Mouse (Mus musculus) lung, embryonic 16.5 days (tissue): ENCODE results near the gene Copa. TPM values are rescaled to one million over a fixed set of nuclear protein-coding genes. Genes with fewer than 3 reads are reported as not detected.

Experiments
- ATAC-seq: fragments of 200-750 bp; cut with Nextera tagmentation; 2 replicates; pipeline ENCODE4 v1.8.0; 2017; ENCODE audit warnings: low read depth, mild to moderate bottlenecking, moderate library complexity
- H3K27ac ChIP-seq: fragments of 300-500 bp; sonication (generic); 2 replicates; pipeline ENCODE4 v1.5.1; 2014; ENCODE audit warnings: mild to moderate bottlenecking, control low read depth, low read length
- H3K27me3 ChIP-seq: fragments of 300-500 bp; sonication (generic); 2 replicates; pipeline ENCODE4 v1.6.1; 2014; ENCODE audit warnings: low read depth, low read length, mixed read lengths; ENCODE audit not compliant: control insufficient read depth, insufficient read depth
- H3K36me3 ChIP-seq: fragments of 300-500 bp; sonication (generic); 2 replicates; pipeline ENCODE4 v1.6.1; 2014; ENCODE audit warnings: low read length; ENCODE audit not compliant: control insufficient read depth, insufficient read depth
- H3K4me1 ChIP-seq: fragments of 300-500 bp; sonication (generic); replicated peaks from 2 replicates; pipeline ENCODE4 v1.6.1; 2014; ENCODE audit warnings: low read length, mixed read lengths; ENCODE audit not compliant: control insufficient read depth, insufficient read depth
- H3K4me2 ChIP-seq: fragments of 300-500 bp; sonication (generic); 2 replicates; pipeline ENCODE4 v1.6.1; 2014; ENCODE audit warnings: low read depth, low read length, control low read depth
- H3K4me3 ChIP-seq: fragments of 300-500 bp; sonication (generic); 2 replicates; pipeline ENCODE4 v1.5.1; 2014; ENCODE audit warnings: mild to moderate bottlenecking, low read length, control low read depth
- H3K9ac ChIP-seq: fragments of 300-500 bp; sonication (generic); 2 replicates; pipeline ENCODE4 v1.6.1; 2014; ENCODE audit warnings: low read length, control low read depth
- H3K9me3 ChIP-seq: fragments of 300-500 bp; sonication (generic); 2 replicates; pipeline ENCODE4 v1.6.1; 2016; ENCODE audit warnings: low read length; ENCODE audit not compliant: control insufficient read depth
- WGBS: fragments of 180-500 bp; shearing (Covaris S2); extraction: QIAGEN DNeasy Blood & Tissue Kit; methylation state at CpG from one replicate; pipeline ENCODE4 v1.1.7; 2014; 5-methylcytosine and 5-hydroxymethylcytosine counted together
- polyA plus RNA-seq: library from polyadenylated mRNA; unstranded; fragments of >200 nt; fragmentation: Nextera tagmentation; extraction: Ambion mirVana; gene quantifications from 2 replicates; pipeline ENCODE4 v1.2.1, GENCODE M21; 2015

Gene Copa
- polyA plus RNA-seq, 1 experiment from 2014 or later = 253 TPM

GRCm38 (mm10) chr1:172128563-172128962 lies 46.2 kb downstream of the Copa start:
- Histone ChIP-seq H3K9me3 (no peaks in the 10 kb centered on the region), H3K4me3 (no peak overlapping the region), H3K27ac (no peak overlapping the region), H3K9ac (no peak overlapping the region), H3K36me3 (peaks cover 34% of the 10 kb centered on the region), H3K27me3 (no peaks in the 10 kb centered on the region), H3K4me2 (no peak overlapping the region), H3K4me1 (peaks cover 7% of the 10 kb centered on the region)
- WGBS = 93% methylated on average over 15 of the region's 15 CpGs
- ATAC-seq = no peak

GRCm38 (mm10) chr1:172129108-172129507 lies 46.8 kb downstream of the Copa start:
- Histone ChIP-seq H3K4me3 (no peak overlapping the region), H3K4me1 (peaks cover 7% of the 10 kb centered on the region), H3K27me3 (no peaks in the 10 kb centered on the region), H3K27ac (no peak overlapping the region), H3K36me3 (peaks cover 38% of the 10 kb centered on the region), H3K9ac (no peak overlapping the region), H3K4me2 (no peak overlapping the region), H3K9me3 (no peaks in the 10 kb centered on the region)
- 47% methylated on average over 2 of the region's 2 CpGs for WGBS
- ATAC-seq = no peak

GRCm38 (mm10) chr1:172129780-172130179 lies 47.5 kb downstream of the Copa start:
- Histone ChIP-seq H3K4me1 (peaks cover 7% of the 10 kb centered on the region), H3K9me3 (no peaks in the 10 kb centered on the region), H3K4me3 (no peak overlapping the region), H3K36me3 (peaks cover 40% of the 10 kb centered on the region), H3K9ac (no peak overlapping the region), H3K27ac (no peak overlapping the region), H3K27me3 (no peaks in the 10 kb centered on the region), H3K4me2 (no peak overlapping the region)
- WGBS = 85% methylated on average over 5 of the region's 5 CpGs
- ATAC-seq = no peak

GRCm38 (mm10) chr1:172132319-172132718 lies 50.0 kb downstream of the Copa start:
- peaks cover 7% of the 10 kb centered on the region for H3K4me1 ChIP-seq
- ATAC-seq = no peak
- 81% methylated on average over 7 of the region's 7 CpGs for whole genome bisulfite sequencing
- no peak overlapping the region for H3K4me3 ChIP-seq
- no peak overlapping the region for H3K27ac ChIP-seq
- no peaks in the 10 kb centered on the region for H3K27me3 ChIP-seq
- no peaks in the 10 kb centered on the region for H3K9me3 ChIP-seq
- H3K9ac ChIP-seq = no peak overlapping the region
- peaks cover 43% of the 10 kb centered on the region for H3K36me3 ChIP-seq
- no peak overlapping the region for H3K4me2 ChIP-seq

- Histone ChIP-seq H3K9ac (no peak overlapping the region), H3K27me3 (no peaks in the 10 kb centered on the region), H3K36me3 (peaks cover 43% of the 10 kb centered on the region), H3K9me3 (no peaks in the 10 kb centered on the region), H3K27ac (no peak overlapping the region), H3K4me2 (no peak overlapping the region), H3K4me3 (no peak overlapping the region), H3K4me1 (no peaks in the 10 kb centered on the region)
- WGBS = 74% methylated on average over 7 of the region's 7 CpGs
- no peak for ATAC-seq
Measured at GRCm38 (mm10) chr1:172133535-172133934, 51.2 kb downstream of the Copa start.

GRCm38 (mm10) chr1:172134072-172134471 lies 51.7 kb downstream of the Copa start:
- Histone ChIP-seq H3K4me3 (no peak overlapping the region), H3K27ac (no peak overlapping the region), H3K36me3 (peaks cover 43% of the 10 kb centered on the region)

GRCm38 (mm10) chr1:172140160-172140559 lies 57.8 kb downstream of the Copa start:
- WGBS = 72% methylated on average over 2 of the region's 2 CpGs
- Histone ChIP-seq H3K4me1 (no peaks in the 10 kb centered on the region), H3K4me2 (no peak overlapping the region), H3K27ac (no peak overlapping the region), H3K27me3 (no peaks in the 10 kb centered on the region), H3K9me3 (no peaks in the 10 kb centered on the region), H3K36me3 (peaks cover 1% of the 10 kb centered on the region; the same call in 1 of the 2 replicates), H3K9ac (no peak overlapping the region), H3K4me3 (no peak overlapping the region)
- ATAC-seq = no peak

More at GRCm38 (mm10) chr1:172134072-172134471, 51.7 kb downstream of the Copa start:
- no peaks in the 10 kb centered on the region for H3K27me3 ChIP-seq
- no peak overlapping the region for H3K9ac ChIP-seq
- no peaks in the 10 kb centered on the region for H3K9me3 ChIP-seq
- no peak for ATAC-seq
- WGBS = 74% methylated on average over 4 of the region's 4 CpGs
- no peaks in the 10 kb centered on the region for H3K4me1 ChIP-seq
- H3K4me2 ChIP-seq = no peak overlapping the region

- 63% methylated on average over 1 of the region's 1 CpGs for WGBS
- no peaks in the 10 kb centered on the region for H3K9me3 ChIP-seq
- no peaks in the 10 kb centered on the region for H3K4me1 ChIP-seq
- no peaks in the 10 kb centered on the region; the same call in 1 of the 2 replicates for H3K36me3 ChIP-seq
- H3K27ac ChIP-seq = no peak overlapping the region
- H3K4me2 ChIP-seq = no peak overlapping the region
- no peak overlapping the region for H3K9ac ChIP-seq
- no peak for ATAC-seq
- no peaks in the 10 kb centered on the region for H3K27me3 ChIP-seq
- H3K4me3 ChIP-seq = no peak overlapping the region
Measured at GRCm38 (mm10) chr1:172140825-172141224, 58.5 kb downstream of the Copa start.

- no peak for ATAC-seq
- Histone ChIP-seq H3K27me3 (no peaks in the 10 kb centered on the region), H3K9ac (no peak overlapping the region), H3K36me3 (no peaks in the 10 kb centered on the region), H3K4me1 (no peaks in the 10 kb centered on the region), H3K9me3 (no peaks in the 10 kb centered on the region), H3K4me3 (no peak overlapping the region), H3K4me2 (no peak overlapping the region), H3K27ac (no peak overlapping the region)
- WGBS = 64% methylated on average over 3 of the region's 3 CpGs
Measured at GRCm38 (mm10) chr1:172141529-172141928, 59.2 kb downstream of the Copa start.

GRCm38 (mm10) chr1:172143570-172143969 lies 61.2 kb downstream of the Copa start:
- no peak overlapping the region for H3K27ac ChIP-seq

More at GRCm38 (mm10) chr1:172143570-172143969, 61.2 kb downstream of the Copa start:
- no peaks in the 10 kb centered on the region for H3K27me3 ChIP-seq
- no peak overlapping the region for H3K9ac ChIP-seq
- ATAC-seq = no peak
- 15% methylated on average over 1 of the region's 1 CpGs for WGBS
- no peak overlapping the region for H3K4me2 ChIP-seq
- no peaks in the 10 kb centered on the region for H3K9me3 ChIP-seq
- H3K36me3 ChIP-seq = no peaks in the 10 kb centered on the region
- H3K4me3 ChIP-seq = no peak overlapping the region
- peaks cover 6% of the 10 kb centered on the region; the same call in 1 of the 2 replicates for H3K4me1 ChIP-seq
